Mouse (Mus musculus) induced T-regulatory cell, adult 2 months (primary cell): ENCODE data around the gene Dyx1c1.
A peak's percentile ranks its signal among the peaks of the same experiment; 100 is the strongest.

Experiments used
- DNase-seq: peaks from one replicate; pipeline ENCODE4 v3.0.0-alpha.2; 2012; ENCODE audit warnings: low read depth

Dyx1c1 gene

GRCm38 (mm10) chr9:72958521-72959450 lies at the start of gene Dyx1c1, which contains the start of gene Gm44503:
Gene Dyx1c1, plus strand, starts transcription at chr9:72958785.
Gene Gm44503, plus strand, starts transcription at chr9:72958852.
- DNase-seq = peak; percentile 95

GRCm38 (mm10) chr9:72911381-72911780 lies 47.2 kb upstream of the Dyx1c1 start:
- DNase-seq = no peak

- no peak for DNase-seq
Observed at GRCm38 (mm10) chr9:72913551-72913950, 45.0 kb upstream of the Dyx1c1 start.

- DNase-seq = no peak
Observed at GRCm38 (mm10) chr9:72915728-72916127, 42.9 kb upstream of the Dyx1c1 start.

- no peak for DNase-seq
Observed at GRCm38 (mm10) chr9:72923068-72923467, 35.5 kb upstream of the Dyx1c1 start.

GRCm38 (mm10) chr9:72925021-72925934 lies 33.3 kb upstream of the Dyx1c1 start, which contains the start of gene Pygo1:
Gene Pygo1, plus strand, starts transcription at chr9:72925645.
- no peak for DNase-seq

GRCm38 (mm10) chr9:72925935-72926258 lies 32.7 kb upstream of the Dyx1c1 start:
- no peak for DNase-seq

GRCm38 (mm10) chr9:72931166-72931790 lies 27.3 kb upstream of the Dyx1c1 start:
- DNase-seq = no peak

- DNase-seq = peak; percentile 17
Observed at GRCm38 (mm10) chr9:72935309-72935708, 23.3 kb upstream of the Dyx1c1 start.

GRCm38 (mm10) chr9:72936301-72936700 lies 22.3 kb upstream of the Dyx1c1 start:
- DNase-seq = no peak

GRCm38 (mm10) chr9:72943424-72943823 lies 15.2 kb upstream of the Dyx1c1 start:
- peak; percentile 40 for DNase-seq

GRCm38 (mm10) chr9:72944286-72944685 lies 14.3 kb upstream of the Dyx1c1 start:
- no peak for DNase-seq

- no peak for DNase-seq
Observed at GRCm38 (mm10) chr9:72947010-72947409, 11.6 kb upstream of the Dyx1c1 start.

- no peak for DNase-seq
Observed at GRCm38 (mm10) chr9:72949572-72949971, 9.0 kb upstream of the Dyx1c1 start.

GRCm38 (mm10) chr9:72954746-72955145 lies 3.8 kb upstream of the Dyx1c1 start:
- DNase-seq = peak; percentile 64

- peak; percentile 79 for DNase-seq
Observed at GRCm38 (mm10) chr9:72955546-72955945, 3.0 kb upstream of the Dyx1c1 start.

- no peak for DNase-seq
Observed at GRCm38 (mm10) chr9:72961346-72961745, 2.8 kb downstream of the Dyx1c1 start.

GRCm38 (mm10) chr9:72961959-72962358 lies 3.4 kb downstream of the Dyx1c1 start:
- peak; percentile 92 for DNase-seq

GRCm38 (mm10) chr9:72968349-72969061 lies 9.9 kb downstream of the Dyx1c1 start:
- DNase-seq = peak; percentile 89

GRCm38 (mm10) chr9:72969874-72970273 lies 11.3 kb downstream of the Dyx1c1 start:
- DNase-seq = peak; percentile 91

GRCm38 (mm10) chr9:72972435-72972834 lies 13.8 kb downstream of the Dyx1c1 start:
- no peak for DNase-seq
